21 mouse cellular contexts compared by ENCODE assay signal in the genomic region with DNA sequence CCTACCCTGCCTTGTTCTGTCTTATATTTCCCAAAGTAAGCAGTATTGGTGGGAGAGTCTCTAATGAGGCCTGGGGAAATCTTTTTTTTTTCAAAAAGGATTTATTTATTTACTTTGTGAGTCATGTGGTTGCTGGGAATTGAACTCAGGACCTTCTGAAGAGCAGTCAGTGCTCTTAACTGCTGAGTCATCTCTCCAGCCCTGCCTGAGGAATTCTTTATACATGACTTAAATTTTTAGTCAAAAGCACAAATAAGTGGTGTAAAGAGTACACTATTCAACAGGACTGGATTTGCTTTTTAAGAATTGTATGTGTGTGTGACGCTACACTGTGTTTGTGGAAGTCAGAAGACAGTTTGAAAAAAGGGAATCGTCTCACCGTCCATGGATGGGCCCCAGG.
"Had no signal": no experiment of that assay in that cellular context is flagged by ENCODE, and none has a peak within 500 bp of the region (broad histone marks: within the 10 kb centered on the region; RNA-seq: fewer than 3 reads in every experiment).

No protein-coding gene starts in this region.

- H3K9ac ChIP-seq: limb, embryonic 13.5 days; liver, embryonic 12.5 days; liver, embryonic 15.5 days; lung, embryonic 15.5 days; midbrain, embryonic 12.5 days; midbrain, embryonic 15.5 days; neural tube, embryonic 12.5 days; neural tube, embryonic 15.5 days had no signal

- DNase-seq: kidney, adult 2 months; kidney, postnatal 25 days; layer of hippocampus, adult 9-11 months; liver; lung, adult 18-20 months; lung, postnatal 10 days; lung, postnatal 36 days; right cerebral cortex, adult 18-20 months; thymus, postnatal 25 days had no signal

- H3K4me2 ChIP-seq: limb, embryonic 13.5 days; liver, embryonic 12.5 days; liver, embryonic 15.5 days; lung, embryonic 15.5 days; midbrain, embryonic 12.5 days; midbrain, embryonic 15.5 days; neural tube, embryonic 12.5 days; neural tube, embryonic 15.5 days had no signal

- ATAC-seq: liver, embryonic 12.5 days; midbrain, embryonic 15.5 days had no signal

- H3K36me3 ChIP-seq: liver, embryonic 12.5 days; liver, embryonic 15.5 days; lung, embryonic 15.5 days; midbrain, embryonic 15.5 days; neural tube, embryonic 12.5 days had no signal

- H3K4me3 ChIP-seq: layer of hippocampus, adult 2 months; limb, embryonic 10.5 days; limb, embryonic 13.5 days; liver, embryonic 12.5 days; liver, embryonic 15.5 days; lung, embryonic 15.5 days; midbrain, embryonic 12.5 days; midbrain, embryonic 15.5 days; neural tube, embryonic 12.5 days; neural tube, embryonic 15.5 days had no signal

- H3K27ac ChIP-seq: kidney, postnatal 0 days; layer of hippocampus, adult 2 months; limb, embryonic 10.5 days; limb, embryonic 13.5 days; liver, embryonic 12.5 days; liver, embryonic 15.5 days; lung, embryonic 15.5 days; midbrain, embryonic 12.5 days; midbrain, embryonic 15.5 days; neural tube, embryonic 12.5 days; neural tube, embryonic 15.5 days; stomach, postnatal 0 days had no signal

- H3K27me3 ChIP-seq: limb, embryonic 13.5 days; liver, embryonic 12.5 days; liver, embryonic 15.5 days; lung, embryonic 15.5 days; midbrain, embryonic 12.5 days; midbrain, embryonic 15.5 days; neural tube, embryonic 12.5 days; neural tube, embryonic 15.5 days had no signal

- H3K9me3 ChIP-seq: limb, embryonic 10.5 days; limb, embryonic 13.5 days; liver, embryonic 12.5 days; liver, embryonic 15.5 days; lung, embryonic 15.5 days; midbrain, embryonic 12.5 days; midbrain, embryonic 15.5 days; neural tube, embryonic 12.5 days; neural tube, embryonic 15.5 days had no signal

- H3K4me1 ChIP-seq: limb, embryonic 10.5 days; limb, embryonic 13.5 days; lung, embryonic 15.5 days; midbrain, embryonic 12.5 days; midbrain, embryonic 15.5 days; neural tube, embryonic 12.5 days; neural tube, embryonic 15.5 days had no signal
